Mouse (Mus musculus) left cerebral cortex, postnatal 10 days (tissue): ENCODE results near the gene Lipt1. TPM values are rescaled to one million over a fixed set of nuclear protein-coding genes. Genes with fewer than 3 reads are reported as not detected.

Experiments used
- DNase-seq, 2 experiments: peaks; one replicate each; pipeline ENCODE4 v3.0.0; 2021 to 2022; ENCODE audit warnings: low spot score in 2 of 2, mixed read lengths in 1 of 2; ENCODE audit errors: extremely low spot score in 1 of 2
- intact Hi-C: fragments of 180-260 bp; cut with DNase I; formaldehyde crosslinking; loops from one replicate; pipeline ENCODE4 v1.15.1; 2025
- total RNA-seq, 2 experiments: library from RNA; stranded (reverse); gene quantifications; 2 replicates each; pipeline ENCODE4 v1.2.3; 2021

The Lipt1 gene
- 1 to 10 TPM; 8.8 to 9.7 TPM for total RNA-seq

GRCm38 (mm10) chr1:37871704-37872103, at the start of gene Lipt1:
Lipt1 (plus strand) TSS chr1:37871738.
- intact Hi-C loops, result no loop called here
- DNase-seq, result peak in 1 of 2 experiments; percentile 53

GRCm38 (mm10) chr1:37831681-37832080, 39.9 kb upstream of the Lipt1 start:
- intact Hi-C loops, result no loop called here
- DNase-seq, result no peak

- DNase-seq, result no peak
- intact Hi-C loops, result no loop called here
Observed at GRCm38 (mm10) chr1:37846878-37847277, 24.7 kb upstream of the Lipt1 start.

- no peak for DNase-seq
- intact Hi-C loops, result no loop called here
Observed at GRCm38 (mm10) chr1:37850696-37851095, 20.8 kb upstream of the Lipt1 start.

- intact Hi-C loops, result loop anchor here (2.0 to 5.0 kb wide), 2 partner anchors 138 to 187 kb away; no protein-coding TSS in a partner anchor
Observed at GRCm38 (mm10) chr1:37864511-37865400, 6.8 kb upstream of the Lipt1 start.

GRCm38 (mm10) chr1:37865401-37866215, 5.9 kb upstream of the Lipt1 start:
- intact Hi-C loops, result loop anchor here (2.0 to 5.0 kb wide), 2 partner anchors 139 to 188 kb away; no protein-coding TSS in a partner anchor
- DNase-seq, result no peak

More at GRCm38 (mm10) chr1:37864511-37865400, 6.8 kb upstream of the Lipt1 start:
- peak; percentile 99 to 100 for DNase-seq

- DNase-seq, result no peak
- intact Hi-C loops, result loop anchor here (5.0 kb wide), 1 partner anchor 189 kb away; no protein-coding TSS in a partner anchor
Observed at GRCm38 (mm10) chr1:37866286-37866685, 5.3 kb upstream of the Lipt1 start, which contains the start of gene Tsga10. Tsga10 (minus strand) TSS chr1:37866429.

- intact Hi-C loops, result loop anchor here (5.0 kb wide), 1 partner anchor 190 kb away; no protein-coding TSS in a partner anchor
- DNase-seq, result peak in 1 of 2 experiments; percentile 46
Observed at GRCm38 (mm10) chr1:37867056-37867455, 4.5 kb upstream of the Lipt1 start.

GRCm38 (mm10) chr1:37867684-37868322, 3.7 kb upstream of the Lipt1 start:
- intact Hi-C loops, result loop anchor here (5.0 kb wide), 1 partner anchor 191 kb away; no protein-coding TSS in a partner anchor

GRCm38 (mm10) chr1:37868640-37869039, 2.9 kb upstream of the Lipt1 start:
- intact Hi-C loops, result loop anchor here (5.0 kb wide), 1 partner anchor 191 kb away; no protein-coding TSS in a partner anchor
- DNase-seq, result no peak

More at GRCm38 (mm10) chr1:37867684-37868322, 3.7 kb upstream of the Lipt1 start:
- DNase-seq, result no peak

GRCm38 (mm10) chr1:37869362-37869761, 2.2 kb upstream of the Lipt1 start:
- no peak for DNase-seq
- intact Hi-C loops, result loop anchor here (5.0 kb wide), 1 partner anchor 192 kb away; no protein-coding TSS in a partner anchor

GRCm38 (mm10) chr1:37872131-37873067, 861 bp downstream of the Lipt1 start:
- intact Hi-C loops, result no loop called here
- DNase-seq, result peak; percentile 82 to 86

- intact Hi-C loops, result no loop called here
- DNase-seq, result no peak
Observed at GRCm38 (mm10) chr1:37873157-37873556, 1.6 kb downstream of the Lipt1 start.

GRCm38 (mm10) chr1:37877736-37878460, 6.4 kb downstream of the Lipt1 start:
- intact Hi-C loops, result no loop called here
- no peak for DNase-seq

- intact Hi-C loops, result no loop called here
- DNase-seq, result no peak
Observed at GRCm38 (mm10) chr1:37883411-37883810, 11.9 kb downstream of the Lipt1 start.

- intact Hi-C loops, result no loop called here
- DNase-seq, result no peak
Observed at GRCm38 (mm10) chr1:37884451-37884850, 12.9 kb downstream of the Lipt1 start.

- DNase-seq, result no peak
- intact Hi-C loops, result no loop called here
Observed at GRCm38 (mm10) chr1:37889206-37889605, 17.7 kb downstream of the Lipt1 start.
